9 mouse cellular contexts compared by ENCODE assay signal in the genomic region with DNA sequence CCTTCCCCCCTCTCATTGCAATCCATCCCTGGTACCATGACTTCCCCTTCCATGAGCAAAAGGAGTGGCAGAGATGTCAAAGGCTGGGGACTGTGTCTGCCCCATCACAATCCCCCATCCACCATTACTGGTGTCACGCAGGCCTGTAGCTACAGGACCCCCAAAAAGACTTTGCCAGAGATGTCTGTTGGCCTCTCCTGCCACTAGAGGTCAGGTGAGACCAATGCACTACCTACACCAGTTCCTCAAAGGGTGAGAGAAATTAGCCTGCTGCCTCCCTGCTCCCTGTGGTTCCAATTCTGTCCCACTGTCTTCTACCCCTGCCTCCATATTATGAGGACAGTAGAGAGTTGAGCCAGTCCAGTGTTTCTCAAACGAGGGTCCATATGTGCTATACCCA. TPM values are rescaled to one million over a fixed set of nuclear protein-coding genes. Genes with fewer than 3 reads are reported as not detected.
DNase-seq lines count a peak whose midpoint lies in the region; ATAC-seq and TF ChIP-seq lines count a peak whose summit lies in the region.
"Had no signal": no experiment of that assay in that cellular context is flagged by ENCODE, and none has a peak within 500 bp of the region (broad histone marks: within the 10 kb centered on the region; RNA-seq: fewer than 3 reads in every experiment).

No protein-coding gene starts in this region.

- peaks cover 6% of the 10 kb centered on the region; the same call in 1 of the 2 replicates for H3K36me3 ChIP-seq in hindbrain, embryonic 14.5 days (replicated peaks; ENCODE audit: control insufficient read depth, insufficient read depth)
- no peaks in the 10 kb centered on the region for H3K36me3 ChIP-seq in hindbrain, embryonic 12.5 days
- H3K36me3 ChIP-seq in E14TG2a.4 (ENCODE audit: insufficient read depth, low read length) = no peaks in the 10 kb centered on the region
- H3K36me3 ChIP-seq: limb, embryonic 13.5 days had no signal

- ATAC-seq in hindbrain, embryonic 14.5 days (ENCODE audit: low FRiP score) = no peak
- ATAC-seq in hindbrain, embryonic 12.5 days (ENCODE audit: low FRiP score) = no peak

- no peak overlapping the region for H3K4me3 ChIP-seq in hindbrain, embryonic 14.5 days (replicated peaks; ENCODE audit: low read length)
- H3K4me3 ChIP-seq in hindbrain, embryonic 12.5 days = no peak overlapping the region
- H3K4me3 ChIP-seq in E14TG2a.4 (replicated peaks; ENCODE audit: low read length) = no peak overlapping the region
- H3K4me3 ChIP-seq: limb, embryonic 13.5 days had no signal

- H3K27ac ChIP-seq in hindbrain, embryonic 14.5 days = no peak overlapping the region
- H3K27ac ChIP-seq in hindbrain, embryonic 12.5 days = no peak overlapping the region
- H3K27ac ChIP-seq: limb, embryonic 13.5 days had no signal

- peak; percentile 45 for DNase-seq in hindbrain, embryonic 14.5 days (ENCODE audit: low spot score)
- DNase-seq in 3T3-L1 (ENCODE audit: low read depth, low spot score) = peak; percentile 44
- peak; percentile 21 for DNase-seq in lung, postnatal 10 days
- no peak for DNase-seq in urinary bladder, postnatal 10 days (ENCODE audit: low spot score)
- no peak for DNase-seq in layer of hippocampus, adult 9-10 months (ENCODE audit: low spot score)
- DNase-seq in ovary, postnatal 14 days (ENCODE audit: low spot score) = no peak

- peak; percentile 26 for TF ChIP-seq CTCF in E14TG2a.4 (conservative IDR thresholded peaks at IDR 0.05; ENCODE audit: low read length)

- H3K4me2 ChIP-seq in hindbrain, embryonic 14.5 days (replicated peaks) = no peak overlapping the region
- no peak overlapping the region for H3K4me2 ChIP-seq in hindbrain, embryonic 12.5 days (replicated peaks)
- H3K4me2 ChIP-seq: limb, embryonic 13.5 days had no signal

- H3K27me3 ChIP-seq in hindbrain, embryonic 14.5 days (ENCODE audit: control insufficient read depth, insufficient read depth, low read length) = no peaks in the 10 kb centered on the region
- no peaks in the 10 kb centered on the region for H3K27me3 ChIP-seq in hindbrain, embryonic 12.5 days
- H3K27me3 ChIP-seq in E14TG2a.4 (ENCODE audit: insufficient read depth, low read length) = no peaks in the 10 kb centered on the region

- H3K9ac ChIP-seq in hindbrain, embryonic 14.5 days = no peak overlapping the region
- H3K9ac ChIP-seq in hindbrain, embryonic 12.5 days = no peak overlapping the region
- H3K9ac ChIP-seq: limb, embryonic 13.5 days had no signal

- 54% methylated on average over 2 of the region's 2 CpGs for WGBS in hindbrain, embryonic 14.5 days
- 54% methylated on average over 2 of the region's 2 CpGs for WGBS in hindbrain, embryonic 12.5 days

- H3K9me3 ChIP-seq in hindbrain, embryonic 14.5 days (ENCODE audit: control insufficient read depth, low read length) = no peaks in the 10 kb centered on the region
- no peaks in the 10 kb centered on the region for H3K9me3 ChIP-seq in hindbrain, embryonic 12.5 days (replicated peaks)
- H3K9me3 ChIP-seq in E14TG2a.4 (ENCODE audit: low read length) = peaks cover 3% of the 10 kb centered on the region; the same call in 1 of the 2 replicates
- H3K9me3 ChIP-seq: limb, embryonic 13.5 days had no signal

- H3K4me1 ChIP-seq in hindbrain, embryonic 14.5 days (replicated peaks; ENCODE audit: control insufficient read depth, insufficient read depth, low read length) = no peaks in the 10 kb centered on the region
- H3K4me1 ChIP-seq in hindbrain, embryonic 12.5 days = peaks cover 7% of the 10 kb centered on the region
- H3K4me1 ChIP-seq in E14TG2a.4 (replicated peaks; ENCODE audit: low read depth, low read length) = no peaks in the 10 kb centered on the region
- H3K4me1 ChIP-seq: limb, embryonic 13.5 days had no signal

RNA-seq across cellular contexts. Expression of a gene that starts 40.3 kb away (rescaled TPM):
- not detected in 2 replicates for polyA plus RNA-seq in hindbrain, embryonic 14.5 days (2014; fragmentation: Nextera tagmentation; extraction: Ambion mirVana)
- not detected in 2 replicates for polyA plus RNA-seq in hindbrain, embryonic 12.5 days (2016; fragmentation: Nextera tagmentation; extraction: Ambion mirVana)
- polyA plus RNA-seq: limb, embryonic 13.5 days had no signal

RNA-seq across cellular contexts. Expression of a gene that starts 49.7 kb away (rescaled TPM):
- polyA plus RNA-seq in hindbrain, embryonic 14.5 days (2014; fragmentation: Nextera tagmentation; extraction: Ambion mirVana) = not detected in 2 replicates
- polyA plus RNA-seq in hindbrain, embryonic 12.5 days (2016; fragmentation: Nextera tagmentation; extraction: Ambion mirVana) = not detected in 2 replicates
- polyA plus RNA-seq: limb, embryonic 13.5 days had no signal

Comparison
In these comparisons a context has a peak if more than half of its experiments do, and no peak if none do; other contexts are left out.
1. DNase-seq: peak in hindbrain, embryonic 14.5 days (single experiment), 3T3-L1 (single experiment) and lung, postnatal 10 days (single experiment); none in urinary bladder, postnatal 10 days (single experiment), layer of hippocampus, adult 9-10 months (single experiment) and ovary, postnatal 14 days (single experiment).